Mouse (Mus musculus): Measurements from ENCODE around the gene Prdm9.
"Not testable (repeated sequence)": the region's sequence is repeated elsewhere in the genome, so short reads cannot be mapped to it uniquely, and the experiment has no call there.

Prdm9 gene

DNA sequence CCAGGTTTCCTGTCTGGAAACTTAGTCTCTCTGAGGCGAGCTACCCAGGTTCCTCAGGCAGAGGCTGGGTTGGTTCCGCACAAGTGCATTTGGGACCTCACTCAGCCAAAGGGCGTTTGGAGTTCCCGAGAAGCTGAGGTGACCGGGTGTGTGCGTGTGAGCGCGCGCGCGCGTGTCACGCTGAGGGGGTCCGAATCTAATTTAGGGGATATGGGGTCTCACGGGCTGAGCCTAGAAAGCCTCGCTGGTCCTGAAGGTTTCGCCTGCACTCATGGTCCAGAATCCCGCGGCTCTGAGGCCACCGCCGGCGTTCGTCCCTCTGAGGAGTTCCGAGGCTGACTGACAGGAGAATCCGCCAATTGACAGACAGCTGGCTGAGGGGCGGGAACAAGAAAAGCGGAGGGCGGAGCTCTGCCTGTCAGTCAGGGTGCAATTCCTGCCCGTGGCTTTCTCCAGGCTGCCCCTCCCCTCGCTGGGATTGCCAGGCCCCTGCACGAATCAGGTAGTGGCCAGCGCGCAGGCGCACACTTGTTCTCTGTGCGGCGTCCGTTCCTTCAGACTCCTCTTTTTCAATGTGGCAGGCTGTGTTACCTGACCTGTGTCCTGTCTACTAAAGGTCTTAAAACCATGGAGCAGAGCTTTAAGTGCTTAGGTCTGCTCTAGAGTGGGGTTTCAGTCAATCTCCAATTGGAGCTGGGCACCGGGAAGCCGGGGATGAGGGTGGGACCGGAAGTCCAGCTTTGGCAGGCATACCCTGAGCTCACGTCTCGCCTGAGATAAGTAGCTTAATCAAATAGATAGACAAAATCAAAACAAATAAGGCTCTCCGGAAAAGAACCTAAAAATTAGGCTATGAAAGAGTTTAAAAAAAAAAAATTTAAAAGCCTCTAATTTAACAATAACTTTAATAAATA lies at the start of gene Prdm9:
TSS of gene Prdm9 (minus strand) at position 341 of the 914 bp plus-strand sequence.
- DNase-seq, result peak; percentile 99

DNA sequence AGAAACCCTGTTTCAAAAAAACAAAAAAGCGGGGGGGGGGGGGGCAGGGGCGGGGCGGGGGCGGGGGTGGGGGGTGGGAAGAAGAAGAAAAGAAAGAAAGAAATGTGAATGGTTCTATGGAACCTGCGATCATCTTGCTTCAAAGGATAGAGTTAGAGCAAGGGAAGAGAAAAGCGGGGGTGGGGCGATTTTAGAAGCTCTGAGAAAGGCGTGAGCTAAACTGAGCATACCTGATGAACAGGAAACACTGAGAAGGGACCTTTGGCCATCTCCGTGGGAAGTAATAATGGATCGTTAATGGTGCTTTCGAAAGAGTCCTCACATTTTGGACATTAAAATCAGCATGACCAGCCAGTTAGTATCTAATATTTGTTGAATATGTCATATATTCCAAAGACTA lies 35.3 kb upstream of the Prdm9 start:
- DNase-seq, result no peak

DNA sequence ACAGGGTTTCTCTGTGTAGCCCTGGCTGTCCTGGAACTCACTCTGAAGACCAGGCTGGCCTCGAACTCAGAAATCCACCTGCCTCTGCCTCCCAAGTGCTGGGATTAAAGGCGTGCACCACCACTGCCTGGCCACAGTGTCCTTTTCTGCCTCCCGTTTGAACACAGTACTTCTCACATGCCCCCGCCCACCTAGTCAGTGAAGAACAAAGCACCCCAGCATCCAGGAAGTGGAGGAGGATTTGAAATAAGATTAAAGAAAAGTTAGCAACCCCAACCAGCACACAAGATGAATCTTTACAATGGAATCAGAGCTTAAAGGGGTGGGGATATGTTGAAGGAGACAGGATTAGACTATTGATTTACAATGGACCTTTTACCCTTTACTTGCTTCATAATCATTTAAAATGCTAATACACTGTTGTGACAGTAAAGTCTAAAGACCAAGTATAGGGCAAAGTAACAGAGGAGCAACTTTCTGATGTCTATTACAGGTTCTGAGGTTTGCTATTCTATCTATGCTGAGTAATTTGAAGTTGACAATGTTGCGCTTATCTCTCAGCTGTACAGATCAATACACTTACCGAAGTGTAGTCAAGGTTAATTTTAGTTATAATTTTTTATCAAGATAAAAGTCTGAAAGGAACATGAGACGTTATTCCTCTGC lies 27.2 kb upstream of the Prdm9 start:
- DNase-seq, result no peak

DNA sequence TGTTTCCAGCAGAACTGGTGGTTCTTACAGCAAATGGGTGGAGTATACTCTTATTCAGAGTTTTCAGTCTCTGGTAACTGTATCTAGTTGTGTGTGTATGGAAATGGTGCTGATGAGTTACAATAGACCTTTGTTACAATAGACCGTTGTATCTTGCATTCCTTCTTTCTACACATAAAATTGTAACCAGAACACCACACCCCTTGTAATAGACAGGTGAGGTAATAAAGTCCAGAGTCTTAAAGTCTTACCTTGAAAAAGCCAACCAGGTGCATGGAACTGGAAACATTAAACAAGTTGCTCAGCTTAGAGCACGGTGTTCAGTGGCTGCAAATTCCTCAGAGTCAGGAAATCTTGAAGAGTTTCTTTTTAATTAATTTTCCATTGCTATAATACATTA lies 24.0 kb upstream of the Prdm9 start:
- DNase-seq, result no peak

DNA sequence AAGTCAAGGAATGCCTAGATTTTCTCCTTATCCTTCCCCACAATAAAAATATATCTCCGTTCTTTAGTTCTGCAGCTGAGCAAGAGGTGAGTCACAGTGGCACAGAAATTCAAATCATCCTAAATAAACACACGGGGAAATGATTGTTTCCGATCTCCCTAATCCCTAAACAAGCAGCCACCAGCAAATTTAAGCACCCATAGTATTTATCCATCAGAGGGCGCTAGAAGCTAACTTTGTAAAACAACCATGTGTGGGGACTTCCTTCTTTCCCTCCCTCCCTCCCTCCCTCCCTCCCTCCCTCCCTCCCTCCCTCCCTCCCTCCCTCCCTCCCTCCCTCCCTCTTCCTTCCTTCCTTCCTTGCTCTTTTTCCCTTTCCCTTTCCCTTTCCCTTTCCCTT lies 21.5 kb upstream of the Prdm9 start:
- DNase-seq, result no peak

DNA sequence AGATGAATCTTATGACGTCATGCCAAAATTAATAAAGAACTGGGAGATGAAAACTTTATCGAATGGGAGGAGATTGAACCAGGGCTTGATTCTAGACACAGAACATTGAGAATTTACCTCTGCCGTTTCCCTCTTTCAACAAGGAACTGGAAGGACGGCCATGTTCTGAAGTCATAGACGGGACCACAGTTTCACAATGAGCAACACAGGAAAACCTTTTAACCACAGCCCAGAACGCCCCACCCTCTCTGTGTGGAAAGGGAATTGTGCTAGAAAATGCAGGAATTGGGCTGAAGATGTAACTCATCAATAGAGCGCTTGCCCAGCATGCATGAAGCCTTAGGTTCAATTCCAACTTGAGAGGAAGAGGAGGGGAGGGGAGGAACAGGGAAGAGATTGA lies 18.9 kb upstream of the Prdm9 start:
- no peak for DNase-seq

DNA sequence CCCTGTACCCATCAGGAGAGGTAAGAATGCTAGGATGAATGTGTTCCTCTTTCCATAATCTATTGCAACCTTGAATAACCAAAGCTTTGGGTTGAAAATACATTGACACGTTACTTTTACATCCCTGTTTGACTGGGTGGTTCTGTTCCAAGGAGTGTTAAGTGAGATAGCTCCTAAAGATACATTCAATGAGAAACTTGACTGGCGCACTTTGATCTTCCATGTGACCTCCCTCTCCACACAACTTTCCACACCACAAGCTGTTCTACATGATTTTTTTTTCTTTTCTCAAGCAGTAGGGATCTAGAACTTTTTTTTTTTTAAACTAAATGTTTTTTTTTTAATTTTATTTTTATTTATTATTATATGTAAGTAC lies 15.9 kb upstream of the Prdm9 start:
- no peak for DNase-seq

DNA sequence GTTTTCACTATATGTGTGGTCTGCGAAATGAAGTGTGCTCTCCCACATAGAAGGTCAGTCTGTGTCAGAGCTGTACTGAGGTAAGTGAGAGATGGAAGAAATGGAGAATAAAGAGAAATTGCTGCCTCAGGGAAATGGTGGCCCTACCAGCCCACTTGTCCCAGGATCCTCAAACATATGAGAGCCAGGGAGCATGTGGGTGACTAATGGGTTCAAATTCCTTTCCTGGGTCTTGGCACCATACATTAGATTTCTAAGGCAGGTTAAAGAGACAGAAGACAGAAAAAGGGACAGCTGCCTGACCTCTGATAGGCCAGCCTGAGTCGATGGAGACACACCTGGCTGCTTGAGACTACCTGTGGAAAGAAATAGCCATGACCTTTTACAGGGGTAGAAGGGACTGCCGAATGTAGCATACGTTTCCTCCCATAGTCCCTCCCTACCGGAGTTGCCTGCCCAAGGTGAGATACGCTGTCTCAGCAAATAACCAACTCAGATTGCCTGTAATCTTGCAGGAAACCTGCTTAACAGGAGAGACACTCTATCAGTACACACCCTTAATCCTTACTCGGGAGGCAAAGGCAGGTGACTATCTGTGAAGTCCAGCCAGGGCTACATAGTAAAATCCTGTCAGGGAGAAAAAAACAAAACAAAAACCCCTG lies 15.4 kb upstream of the Prdm9 start:
- no peak for DNase-seq

DNA sequence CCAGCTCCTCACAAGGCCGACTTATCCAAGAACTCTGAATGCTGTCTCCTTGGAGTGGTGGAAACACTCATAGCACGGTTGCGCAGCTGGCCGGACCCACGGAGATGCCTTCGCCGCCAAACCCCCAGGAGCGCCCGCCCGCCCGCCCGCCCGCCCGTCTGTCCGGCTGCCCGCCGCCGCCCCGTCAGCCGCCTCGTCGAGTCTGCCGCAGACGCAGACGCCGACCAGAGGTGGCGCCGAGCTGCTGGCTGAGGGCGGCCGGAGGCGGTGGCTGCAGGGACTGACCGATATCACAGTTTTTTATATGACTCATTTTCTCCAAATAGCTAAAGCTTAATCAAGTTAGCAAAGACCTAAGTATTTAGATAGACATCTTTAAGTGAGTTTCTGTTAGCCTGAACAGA lies 13.1 kb upstream of the Prdm9 start:
- peak; percentile 18 for DNase-seq

DNA sequence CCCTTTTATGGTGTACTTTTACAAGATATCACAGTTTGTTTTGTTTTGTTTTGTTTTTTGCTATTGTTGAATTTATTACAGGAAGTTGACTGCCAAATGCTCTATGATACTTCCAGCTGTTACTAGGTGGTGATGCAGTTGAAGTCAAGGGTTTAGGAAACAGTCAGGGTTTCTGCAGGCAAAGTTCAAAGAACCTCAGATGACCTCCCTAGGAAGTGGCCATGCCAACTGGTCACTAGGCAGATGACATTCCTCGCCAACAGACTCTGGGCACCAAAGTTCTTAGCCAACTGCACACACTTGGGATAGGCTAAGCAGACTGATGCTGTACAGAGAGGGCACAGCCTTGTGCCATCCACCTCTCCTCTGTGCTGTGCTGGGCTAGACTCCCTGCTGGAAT lies 10.9 kb upstream of the Prdm9 start:
- no peak for DNase-seq

DNA sequence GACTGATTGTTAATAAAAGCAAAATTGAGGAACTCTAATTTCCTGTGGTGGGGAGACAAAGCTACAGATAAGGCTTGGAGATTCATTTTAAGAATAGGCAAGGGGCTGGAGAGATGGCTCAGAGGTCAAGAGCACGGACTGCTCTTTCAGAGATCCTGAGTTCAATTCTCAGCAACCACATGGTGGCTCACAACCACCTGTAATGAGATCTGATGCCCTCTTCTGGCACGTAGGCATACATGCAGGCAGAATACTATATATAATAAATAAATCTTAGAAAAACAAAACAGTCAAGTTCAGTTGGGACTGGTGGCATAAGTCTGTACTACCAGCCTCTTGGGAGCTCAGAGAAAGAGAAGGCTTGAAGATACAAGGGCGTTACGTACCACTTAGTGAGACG lies 2.8 kb upstream of the Prdm9 start:
- no peak for DNase-seq

DNA sequence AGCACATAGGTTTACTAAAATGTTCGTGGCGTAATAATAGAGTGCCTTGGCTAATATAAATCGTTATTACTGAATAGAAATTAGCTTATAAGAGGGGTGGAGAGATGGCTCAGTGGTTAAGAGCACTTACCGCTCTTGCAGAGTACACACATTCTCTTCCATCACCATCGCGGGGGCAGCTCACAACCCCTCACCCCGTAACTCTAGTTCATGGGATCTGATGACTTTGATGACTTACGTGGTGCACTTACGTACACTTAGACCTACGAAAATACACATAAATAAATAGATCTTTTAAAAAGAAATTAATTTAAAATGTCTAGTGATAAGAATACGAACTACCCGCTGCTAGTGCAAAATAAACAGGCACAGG lies 760 bp upstream of the Prdm9 start:
- peak; percentile 8 for DNase-seq

DNA sequence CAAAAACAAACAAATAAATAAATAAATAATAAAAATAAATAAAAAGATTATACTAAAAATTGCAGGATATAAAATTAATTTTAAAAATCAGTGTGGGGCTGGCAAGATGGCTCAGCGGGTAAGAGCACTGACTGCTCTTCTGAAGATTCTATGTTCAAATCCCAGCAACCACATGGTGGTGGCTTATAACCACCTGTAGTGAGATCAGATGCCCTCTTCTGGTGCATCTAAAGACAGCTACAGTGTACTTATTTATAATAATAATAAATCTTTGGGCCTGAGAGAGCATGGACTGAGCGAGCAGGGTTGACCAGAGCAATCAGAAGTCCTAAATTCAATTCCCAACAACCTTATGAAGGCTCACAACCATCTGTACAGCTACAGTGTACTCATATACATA lies 4.2 kb downstream of the Prdm9 start:
- DNase-seq, result no peak

DNA sequence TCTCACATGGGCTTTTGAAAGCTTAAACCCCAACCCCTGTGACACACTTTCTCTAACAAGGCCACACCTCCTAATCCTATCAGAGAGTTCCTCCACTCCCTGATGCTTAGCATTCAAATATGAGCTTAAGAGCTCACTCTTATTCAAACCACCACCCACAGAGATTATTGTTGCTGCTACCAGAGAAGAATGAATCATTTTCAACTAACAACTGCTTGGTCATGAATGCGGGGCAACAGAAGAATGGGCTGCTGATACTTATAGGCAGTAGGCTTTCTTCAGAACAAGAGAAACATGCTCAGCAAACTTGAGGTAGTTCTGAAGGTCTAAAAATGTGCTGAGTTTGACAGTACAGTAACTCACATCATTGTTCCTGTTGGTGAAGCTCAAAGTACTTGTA lies 14.4 kb downstream of the Prdm9 start:
- DNase-seq, result no peak

DNA sequence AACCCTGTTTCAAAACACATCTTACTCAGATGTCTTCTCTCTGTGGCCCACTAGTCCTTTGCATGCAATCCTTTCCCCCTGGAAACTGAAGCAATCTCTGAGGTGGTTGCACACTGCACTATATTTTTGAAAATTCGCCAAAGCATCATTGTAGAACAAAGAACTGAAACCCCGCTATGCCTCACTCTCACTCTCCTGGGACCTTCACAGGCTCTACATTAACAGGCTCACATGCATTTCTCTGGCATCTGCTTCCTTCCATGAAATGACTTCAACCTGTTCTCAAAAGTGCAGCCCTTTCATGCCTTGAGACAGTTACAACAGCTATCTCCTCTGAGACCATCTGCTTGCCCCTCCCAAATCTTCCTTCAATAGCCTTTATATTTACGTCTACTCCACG lies 17.7 kb downstream of the Prdm9 start:
- DNase-seq, result no peak

DNA sequence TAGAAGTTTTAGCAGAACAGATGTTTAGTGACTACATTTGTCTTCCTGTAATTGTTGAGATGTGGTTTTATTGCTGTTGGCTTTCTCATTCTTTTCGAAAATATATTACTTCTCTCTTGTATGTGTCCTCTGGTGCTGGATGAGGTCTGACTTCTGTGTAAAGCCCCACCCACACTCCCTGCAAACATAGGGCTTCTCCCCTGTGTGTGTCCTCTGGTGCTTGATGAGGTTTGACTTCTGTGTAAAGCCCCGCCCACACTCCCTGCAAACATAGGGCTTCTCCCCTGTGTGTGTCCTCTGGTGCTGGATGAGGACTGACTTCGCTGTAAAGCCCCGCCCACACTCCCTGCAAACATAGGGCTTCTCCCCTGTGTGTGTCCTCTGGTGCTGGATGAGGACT lies 20.3 kb downstream of the Prdm9 start:
- DNase-seq, result not testable (repeated sequence)

DNA sequence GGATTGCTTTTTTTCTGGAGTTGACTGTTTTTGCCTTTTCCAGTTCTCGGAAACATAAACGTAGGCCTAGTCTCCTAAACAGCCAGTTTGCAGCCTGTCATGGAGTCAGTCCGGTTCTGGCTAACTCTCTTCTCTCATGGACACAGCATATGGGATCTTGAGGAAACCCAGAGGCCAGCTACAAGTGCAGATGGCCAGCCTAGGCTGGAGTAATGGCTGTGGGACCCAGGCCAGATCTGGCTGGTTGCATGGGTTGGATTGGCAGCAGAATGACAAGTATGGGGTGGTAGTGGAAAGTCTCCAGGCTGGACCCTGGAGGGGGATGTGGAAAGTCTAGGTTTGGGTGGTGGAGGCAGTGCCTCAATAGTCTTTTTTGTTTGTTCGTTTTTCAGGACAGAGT lies 23.8 kb downstream of the Prdm9 start:
- DNase-seq, result no peak

DNA sequence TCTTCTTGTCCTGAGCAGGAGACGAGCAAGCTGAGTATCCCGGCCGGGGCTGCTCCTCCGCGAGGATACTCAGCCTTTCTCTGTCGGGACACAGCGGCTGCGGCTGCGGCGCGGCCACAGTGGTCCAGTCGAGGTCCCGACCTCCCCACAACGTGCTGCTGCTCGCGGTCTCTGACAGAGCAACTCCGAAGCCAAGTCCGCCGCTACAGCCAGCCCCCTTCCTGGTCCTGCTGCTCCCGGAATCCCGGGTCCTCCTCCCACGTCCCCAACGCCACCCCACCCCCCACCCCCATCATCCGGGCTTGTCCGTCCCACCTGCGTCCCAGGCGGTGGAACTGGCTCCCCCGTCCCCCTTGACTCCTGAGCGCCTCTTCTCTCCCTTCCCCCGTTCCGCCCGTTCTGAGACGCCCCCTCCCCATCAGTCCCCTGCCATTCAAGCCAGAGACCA lies 27.7 kb downstream of the Prdm9 start:
- DNase-seq, result no peak

DNA sequence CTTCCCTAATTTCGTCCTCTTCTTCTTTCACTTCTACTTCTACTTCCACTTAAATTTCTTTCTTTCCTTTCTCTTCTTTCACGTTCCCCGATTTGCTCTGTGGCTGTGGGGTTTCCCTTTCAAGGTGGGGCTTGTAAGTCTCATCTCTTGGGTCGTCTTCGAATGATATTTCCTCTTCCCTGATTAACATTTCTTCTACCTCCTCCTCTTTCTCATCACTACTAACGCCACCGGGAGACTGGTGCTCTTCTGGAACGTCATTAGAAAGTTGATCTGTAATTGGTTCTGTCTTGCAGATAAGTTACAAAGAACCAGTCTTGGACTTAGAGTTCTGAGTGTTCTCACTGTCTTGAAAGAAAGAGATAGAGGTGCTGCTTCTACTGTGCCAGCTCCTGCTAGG lies 28.2 kb downstream of the Prdm9 start:
- DNase-seq, result no peak

DNA sequence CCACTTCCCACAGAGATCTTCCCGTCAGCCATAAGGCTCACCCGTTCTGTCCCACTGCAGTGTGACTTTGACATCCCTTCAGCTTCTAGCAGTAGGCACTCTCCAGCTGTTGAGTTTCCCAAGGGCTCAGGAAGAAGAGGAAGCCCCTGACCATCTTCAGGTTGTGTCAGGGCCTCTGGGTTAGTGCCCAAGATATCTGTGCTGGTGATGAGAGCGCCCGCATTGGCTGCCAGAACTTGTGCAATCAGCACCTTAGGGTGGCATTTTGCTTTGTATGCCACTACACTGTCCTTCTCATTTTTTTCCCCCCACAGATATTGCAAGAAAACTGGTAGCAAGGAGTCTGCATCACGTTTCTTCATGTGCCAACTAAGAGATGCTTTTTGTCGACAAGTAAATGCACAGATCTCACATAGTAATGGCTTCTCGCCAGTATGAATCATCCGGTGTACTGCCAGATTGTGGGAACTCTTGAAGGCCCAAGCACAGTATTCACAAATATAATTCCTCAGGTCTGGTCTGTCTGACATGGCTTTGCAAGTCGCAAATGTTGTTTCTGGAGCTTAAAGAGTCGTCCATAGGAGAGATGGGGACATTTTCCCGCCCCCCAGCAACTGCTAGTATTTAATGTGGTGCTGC lies 28.9 kb downstream of the Prdm9 start:
- no peak for DNase-seq

DNA sequence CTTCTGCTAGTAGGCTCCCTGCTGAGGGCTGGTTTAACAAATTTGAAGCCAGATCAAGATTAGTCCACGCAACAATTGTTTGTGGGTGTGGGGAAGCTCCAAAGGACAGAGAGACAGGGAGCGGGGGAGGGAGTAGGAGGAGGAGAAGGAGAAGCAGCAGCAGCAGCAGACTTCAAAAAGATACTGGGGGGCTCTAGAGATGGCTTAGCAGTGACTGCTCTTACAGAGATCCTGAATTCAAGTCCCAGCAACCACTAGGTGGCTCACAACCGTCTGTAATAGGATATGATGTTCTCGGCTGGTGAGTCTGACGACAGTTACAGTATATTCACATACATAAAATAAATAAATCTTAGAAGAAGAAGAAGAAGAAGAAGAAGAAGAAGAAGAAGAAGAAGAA lies 34.0 kb downstream of the Prdm9 start:
- peak; percentile 57 for DNase-seq

DNA sequence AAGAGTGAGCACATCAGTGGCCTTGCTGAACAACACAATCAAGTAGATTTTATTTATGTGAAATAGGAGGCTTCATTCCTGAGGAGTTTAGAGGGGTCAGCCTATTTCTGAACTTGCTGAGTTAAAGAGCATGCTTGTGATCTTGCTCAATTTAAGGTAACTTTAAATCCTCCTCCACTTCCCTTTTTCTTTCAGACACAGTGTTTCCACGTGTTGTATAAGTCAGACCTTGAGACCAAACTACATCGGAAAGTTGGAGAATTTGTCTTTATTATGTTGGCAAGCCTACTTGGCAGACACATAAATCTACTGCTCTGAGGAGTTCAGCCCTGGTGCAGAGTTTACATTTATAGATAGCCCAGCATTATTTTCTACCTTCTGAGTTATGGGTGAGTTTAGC lies 35.3 kb downstream of the Prdm9 start:
- DNase-seq, result no peak

DNA sequence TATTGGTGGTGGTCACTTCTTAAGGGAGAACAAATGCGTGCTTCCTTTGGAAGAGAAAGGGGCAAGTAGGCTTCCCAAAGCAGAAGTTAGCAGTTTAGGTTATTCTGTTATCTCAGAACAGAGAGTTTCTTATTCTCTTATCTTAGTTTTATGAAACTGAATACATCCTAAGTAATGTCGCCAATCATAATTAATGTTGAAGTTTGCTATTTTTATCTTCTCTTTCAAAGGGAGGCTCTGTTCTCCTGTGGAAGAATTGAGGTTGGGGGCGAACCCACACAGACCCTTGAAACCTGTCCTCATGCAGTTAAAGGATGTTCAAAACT lies 36.4 kb downstream of the Prdm9 start:
- DNase-seq, result no peak
